Mouse (Mus musculus) erythroblast, embryonic 14.5 days (primary cell): ENCODE data around the gene Slc35f3.

Experiments used
- GATA1 ChIP-seq: IDR thresholded peaks from 2 replicates; pipeline ENCODE4 v1.6.1; 2012; ENCODE audit warnings: low read length, inconsistent platforms, mixed read lengths
- TAL1 ChIP-seq: IDR thresholded peaks from 3 replicates; pipeline ENCODE4 v1.6.1; 2012; ENCODE audit warnings: low read length, inconsistent platforms, mixed read lengths

- TF ChIP-seq TAL1 (no peak), GATA1 (no peak)
These were observed 28.4 kb downstream of the Slc35f3 start for GRCm38 (mm10) chr8:126326731-126327130.
